Mouse (Mus musculus): ENCODE measurements around the gene Usmg5. TPM values are rescaled to one million over a fixed set of nuclear protein-coding genes. Genes with fewer than 3 reads are reported as not detected.

Usmg5 gene
- polyA plus RNA-seq, 1 experiment: 138 TPM

- H3K36me3 ChIP-seq (ENCODE audit: control insufficient read depth, insufficient read depth, low read length): peaks cover 2% of the 10 kb centered on the region
- H3K27me3 ChIP-seq (ENCODE audit: control insufficient read depth, insufficient read depth, low read length): no peaks in the 10 kb centered on the region
- TF ChIP-seq CTCF (IDR thresholded peaks at IDR 0.05; ENCODE audit: control insufficient read depth, insufficient read depth, insufficient replicate concordance, low read depth, low read length): no peak
- no peak for TF ChIP-seq POLR2A (IDR thresholded peaks at IDR 0.05; ENCODE audit: control insufficient read depth, low read depth, low read length)
- peaks cover 3% of the 10 kb centered on the region for H3K4me1 ChIP-seq (ENCODE audit: control insufficient read depth, insufficient read depth, low read length)
- H3K4me3 ChIP-seq (ENCODE audit: control insufficient read depth, low read depth, low read length): no peak overlapping the region
- no peak overlapping the region for H3K27ac ChIP-seq (ENCODE audit: control insufficient read depth, insufficient read depth, low read depth, low read length)
Observed at GRCm38 (mm10) chr19:47046343-47046742, 44.1 kb downstream of the Usmg5 start.

GRCm38 (mm10) chr19:47043608-47044007, 46.8 kb downstream of the Usmg5 start:
- H3K4me3 ChIP-seq (ENCODE audit: control insufficient read depth, low read depth, low read length): no peak overlapping the region
- peaks cover 3% of the 10 kb centered on the region for H3K36me3 ChIP-seq (ENCODE audit: control insufficient read depth, insufficient read depth, low read length)
- H3K4me1 ChIP-seq (ENCODE audit: control insufficient read depth, insufficient read depth, low read length): no peaks in the 10 kb centered on the region
- no peak overlapping the region for H3K27ac ChIP-seq (ENCODE audit: control insufficient read depth, insufficient read depth, low read depth, low read length)
- no peak for TF ChIP-seq POLR2A (IDR thresholded peaks at IDR 0.05; ENCODE audit: control insufficient read depth, low read depth, low read length)
- no peak for TF ChIP-seq CTCF (IDR thresholded peaks at IDR 0.05; ENCODE audit: control insufficient read depth, insufficient read depth, insufficient replicate concordance, low read depth, low read length)
- H3K27me3 ChIP-seq (ENCODE audit: control insufficient read depth, insufficient read depth, low read length): no peaks in the 10 kb centered on the region

- Histone ChIP-seq H3K27me3 (ENCODE audit: control insufficient read depth, insufficient read depth, low read length) (no peaks in the 10 kb centered on the region), H3K4me3 (ENCODE audit: control insufficient read depth, low read depth, low read length) (no peak overlapping the region), H3K4me1 (ENCODE audit: control insufficient read depth, insufficient read depth, low read length) (no peaks in the 10 kb centered on the region), H3K27ac (ENCODE audit: control insufficient read depth, insufficient read depth, low read depth, low read length) (no peak overlapping the region), H3K36me3 (ENCODE audit: control insufficient read depth, insufficient read depth, low read length) (peaks cover 3% of the 10 kb centered on the region)
- no peak for TF ChIP-seq POLR2A (IDR thresholded peaks at IDR 0.05; ENCODE audit: control insufficient read depth, low read depth, low read length)
- TF ChIP-seq CTCF (IDR thresholded peaks at IDR 0.05; ENCODE audit: control insufficient read depth, insufficient read depth, insufficient replicate concordance, low read depth, low read length): no peak
Observed at GRCm38 (mm10) chr19:47040720-47041473, 49.5 kb downstream of the Usmg5 start.

- Histone ChIP-seq H3K4me3 (ENCODE audit: control insufficient read depth, low read depth, low read length) (no peak overlapping the region), H3K27ac (ENCODE audit: control insufficient read depth, insufficient read depth, low read depth, low read length) (no peak overlapping the region), H3K27me3 (ENCODE audit: control insufficient read depth, insufficient read depth, low read length) (no peaks in the 10 kb centered on the region), H3K36me3 (ENCODE audit: control insufficient read depth, insufficient read depth, low read length) (peaks cover 3% of the 10 kb centered on the region), H3K4me1 (ENCODE audit: control insufficient read depth, insufficient read depth, low read length) (no peaks in the 10 kb centered on the region)
- no peak for TF ChIP-seq POLR2A (IDR thresholded peaks at IDR 0.05; ENCODE audit: control insufficient read depth, low read depth, low read length)
- TF ChIP-seq CTCF (IDR thresholded peaks at IDR 0.05; ENCODE audit: control insufficient read depth, insufficient read depth, insufficient replicate concordance, low read depth, low read length): no peak
Observed at GRCm38 (mm10) chr19:47036596-47036995, 53.9 kb downstream of the Usmg5 start.

GRCm38 (mm10) chr19:47034916-47035315, 55.5 kb downstream of the Usmg5 start:
- TF ChIP-seq CTCF (IDR thresholded peaks at IDR 0.05; ENCODE audit: control insufficient read depth, insufficient read depth, insufficient replicate concordance, low read depth, low read length) (no peak), POLR2A (IDR thresholded peaks at IDR 0.05; ENCODE audit: control insufficient read depth, low read depth, low read length) (no peak)
- H3K27me3 ChIP-seq (ENCODE audit: control insufficient read depth, insufficient read depth, low read length): no peaks in the 10 kb centered on the region
- H3K4me1 ChIP-seq (ENCODE audit: control insufficient read depth, insufficient read depth, low read length): no peaks in the 10 kb centered on the region
- no peak overlapping the region for H3K27ac ChIP-seq (ENCODE audit: control insufficient read depth, insufficient read depth, low read depth, low read length)
- H3K4me3 ChIP-seq (ENCODE audit: control insufficient read depth, low read depth, low read length): no peak overlapping the region
- H3K36me3 ChIP-seq (ENCODE audit: control insufficient read depth, insufficient read depth, low read length): peaks cover 3% of the 10 kb centered on the region

Other genes starting within 250 kb of the Usmg5 start
- 0.35 and 0.37 TPM in 2 replicates for gene Ina, start 75.9 kb downstream of the Usmg5 start, polyA plus RNA-seq (2012; rRNA removed)
- 38.0 and 38.6 TPM in 2 replicates for gene Nt5c2, start 75.5 kb downstream of the Usmg5 start, polyA plus RNA-seq (2012; rRNA removed)
- gene Pcgf6, start 39.7 kb downstream of the Usmg5 start, polyA plus RNA-seq (2012; rRNA removed): 31.8 and 31.9 TPM in 2 replicates
- 4.4 and 4.9 TPM in 2 replicates for gene Taf5, start 22.9 kb downstream of the Usmg5 start, polyA plus RNA-seq (2012; rRNA removed)
- gene Pdcd11, start 121 bp upstream of the Usmg5 start, polyA plus RNA-seq (2012; rRNA removed): 6.6 and 6.8 TPM in 2 replicates
- gene Calhm2, start 47.6 kb upstream of the Usmg5 start, polyA plus RNA-seq (2012; rRNA removed): 2.7 and 4.1 TPM in 2 replicates
- not detected in 2 replicates for gene Calhm1, start 53.6 kb upstream of the Usmg5 start, polyA plus RNA-seq (2012; rRNA removed)
- gene Calhm3, start 67.1 kb upstream of the Usmg5 start, polyA plus RNA-seq (2012; rRNA removed): 0.30 TPM in 1 of 2 replicates, not detected in the other
- 37.0 and 42.7 TPM in 2 replicates for gene Neurl1a, start 88.2 kb upstream of the Usmg5 start, polyA plus RNA-seq (2012; rRNA removed)